Mouse (Mus musculus): ENCODE data around the gene Tmem230.

DNA sequence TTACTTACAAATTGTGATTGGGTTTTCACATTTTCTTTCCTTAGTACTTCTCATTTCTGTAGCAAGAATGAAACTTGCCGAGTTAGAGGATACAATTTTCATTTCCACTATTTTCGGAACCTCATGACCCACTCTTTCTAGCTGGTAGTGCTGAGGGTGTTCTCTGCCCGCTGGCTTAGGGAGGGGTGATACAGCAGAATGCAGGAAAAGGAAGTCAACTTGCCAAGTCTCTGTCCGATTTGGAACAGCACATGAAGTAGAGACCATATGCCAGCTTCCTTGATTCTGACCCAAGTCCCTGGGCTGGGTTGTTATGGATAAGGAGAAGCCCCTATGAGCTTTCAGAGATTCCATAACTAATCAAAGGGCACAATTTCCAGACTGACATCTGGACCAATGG is 23.2 kb downstream of the Tmem230 start:
- TF ChIP-seq CTCF (IDR thresholded peaks at IDR 0.05; ENCODE audit: borderline replicate concordance, extremely low read depth, insufficient read depth, insufficient read length) (no peak), POLR2A (IDR thresholded peaks at IDR 0.05; ENCODE audit: borderline replicate concordance, extremely low read depth, insufficient read depth, insufficient read length, poor library complexity, severe bottlenecking) (no peak)

Data from brain, embryonic 14.5 days (tissue).